Mouse (Mus musculus): ENCODE results near the gene Rffl. TPM values are rescaled to one million over a fixed set of nuclear protein-coding genes. Genes with fewer than 3 reads are reported as not detected.

Rffl gene
- total RNA-seq, 2 experiments from 2014 or later, result 5.6 to 9.7 TPM

GRCm38 (mm10) chr11:82783453-82783852, 87.6 kb downstream of the Rffl start:
- intact Hi-C loops (cut with DNase I), result no loop called here
- no peak for DNase-seq

- no peak for DNase-seq
- intact Hi-C loops (cut with DNase I), result no loop called here
Measured at GRCm38 (mm10) chr11:82782197-82782596, 88.8 kb downstream of the Rffl start.

DNA sequence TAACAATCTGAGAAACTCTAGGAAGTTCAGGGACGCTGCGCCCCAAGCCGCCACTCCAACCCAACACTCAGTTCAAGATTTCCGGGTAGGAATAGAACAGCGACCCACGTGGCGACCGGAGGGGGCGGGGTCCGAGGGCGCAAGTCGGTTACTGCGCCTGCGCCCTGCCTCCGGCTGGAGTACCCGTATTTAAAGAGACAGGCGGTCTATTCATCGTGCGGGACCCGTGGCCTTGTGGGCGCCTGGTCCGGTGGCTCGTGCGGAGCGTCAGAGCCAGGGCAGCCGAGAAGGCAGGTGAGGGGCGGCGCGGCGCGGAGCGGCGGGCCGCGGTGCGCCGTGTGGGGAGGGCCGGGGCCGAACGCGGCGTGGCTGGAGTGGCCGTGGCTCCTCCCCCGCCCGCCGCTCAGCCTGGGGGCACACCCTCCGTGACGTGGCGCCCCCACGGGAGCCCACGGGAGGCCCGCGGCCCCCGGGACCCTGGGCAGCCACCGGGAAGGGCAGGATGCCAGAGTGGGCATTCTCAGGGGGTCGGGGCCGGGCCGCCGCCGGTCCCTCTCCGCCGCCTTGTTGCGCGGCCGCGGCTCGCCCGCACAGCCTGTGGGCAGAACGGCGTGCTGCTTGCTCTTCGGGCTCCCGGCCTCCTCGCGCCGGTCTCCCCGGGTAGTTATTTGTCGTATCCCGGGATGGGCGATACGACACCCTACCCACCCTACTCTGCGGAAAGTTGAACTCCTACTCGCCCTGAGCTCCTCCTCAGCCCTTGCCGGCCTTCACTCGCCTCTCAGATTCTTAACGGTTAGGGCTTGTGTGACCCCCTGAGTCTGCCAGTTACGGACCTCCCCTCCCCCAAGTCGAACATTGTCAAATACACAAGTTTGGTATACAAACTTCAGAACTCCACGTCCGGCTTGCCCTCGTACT, 89.8 kb downstream of the Rffl start, which contains the start of gene Lig3:
Gene Lig3 (plus strand): TSS at position 126 of the 921 bp plus-strand sequence.
- peak; percentile 93 for DNase-seq
- intact Hi-C loops (cut with DNase I), result no loop called here

DNA sequence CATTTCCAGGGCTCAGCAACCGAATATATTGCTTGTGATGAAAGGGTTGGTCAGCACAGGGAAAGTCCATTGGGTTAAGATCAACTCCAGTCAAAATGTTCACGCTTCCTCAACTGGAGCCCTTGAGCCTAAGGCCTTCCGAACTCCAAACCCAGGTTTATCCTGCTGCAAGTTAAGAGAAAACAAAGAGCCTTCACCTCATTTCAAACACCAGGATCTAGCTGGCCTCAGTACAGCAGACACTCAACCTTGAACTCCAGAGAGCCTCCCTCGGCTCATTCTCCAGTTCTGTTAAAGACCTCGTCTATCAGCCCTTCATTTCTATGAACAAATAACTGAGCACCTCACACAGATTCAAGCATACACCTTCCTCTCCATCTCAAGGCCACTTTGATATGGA, 90.9 kb downstream of the Rffl start:
- DNase-seq, result no peak
- intact Hi-C loops (cut with DNase I), result no loop called here

DNA sequence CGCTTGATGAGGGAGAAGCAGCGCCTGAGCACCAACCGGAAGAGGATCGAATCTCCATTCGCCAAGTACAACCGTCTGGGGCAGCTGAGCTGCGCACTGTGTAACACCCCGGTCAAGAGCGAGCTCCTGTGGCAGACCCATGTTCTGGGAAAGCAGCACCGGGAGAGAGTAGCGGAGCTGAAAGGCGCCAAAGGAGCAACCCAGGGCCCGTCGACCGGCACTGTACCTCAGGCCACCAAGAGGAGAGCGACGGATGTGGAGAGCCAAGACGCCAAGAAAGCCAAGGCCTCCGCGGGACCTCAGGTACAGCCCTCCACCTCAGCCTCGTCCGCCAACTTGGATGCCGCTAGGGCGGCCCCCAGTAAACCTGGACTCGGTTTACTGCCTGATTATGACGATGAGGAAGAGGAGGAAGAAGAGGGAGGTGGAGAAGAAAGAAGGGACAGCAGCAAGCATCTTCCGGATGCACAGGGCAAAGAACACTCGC, 106.5 kb downstream of the Rffl start:
- intact Hi-C loops (cut with DNase I), result loop anchor here (5.0 kb wide), 1 partner anchor 108 kb away; the partner anchor contains the start of gene Rffl
- DNase-seq, result no peak

DNA sequence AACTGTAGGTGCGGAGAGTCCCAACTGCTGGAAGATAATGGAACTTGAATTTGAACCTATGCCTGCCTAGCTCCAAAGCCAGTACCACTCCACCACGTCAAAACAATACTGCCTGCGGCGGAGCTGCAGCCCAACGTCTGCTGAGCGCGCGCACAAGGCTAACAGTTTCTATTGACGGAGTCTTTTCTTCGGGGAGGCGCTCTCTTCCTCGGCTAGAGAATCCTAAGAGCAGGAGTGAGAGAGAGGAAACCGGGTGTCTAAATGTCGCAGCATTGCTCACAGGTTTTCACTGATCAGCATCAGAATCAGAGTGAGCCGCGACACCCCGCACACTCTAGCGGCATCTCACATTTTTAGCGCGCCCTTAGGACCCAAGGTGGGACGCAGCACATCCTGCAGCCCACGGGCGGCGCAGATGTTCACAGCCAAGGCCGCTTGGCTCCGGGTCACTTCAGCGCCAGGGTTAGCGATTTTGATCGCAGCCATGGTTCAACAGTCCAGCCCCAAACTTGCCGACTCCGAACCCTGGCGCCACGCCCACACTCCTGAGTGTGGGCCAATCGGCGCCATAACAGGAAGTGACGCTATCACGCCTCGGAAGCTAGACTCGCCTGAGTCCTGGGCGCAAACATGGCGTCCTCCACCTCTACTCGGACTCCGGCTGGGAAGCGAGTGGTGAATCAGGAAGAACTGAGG, 107.1 kb downstream of the Rffl start, which contains the start of the genes Cct6b and Zfp830:
Gene Cct6b (minus strand): TSS at position 580 of the 696 bp plus-strand sequence.
Gene Zfp830 (plus strand): TSS at position 604 of the 696 bp plus-strand sequence.
- intact Hi-C loops (cut with DNase I), result loop anchor here (5.0 kb wide), 1 partner anchor 108 kb away; the partner anchor contains the start of gene Rffl
- DNase-seq, result peak; percentile 88 to 91

- intact Hi-C loops (cut with DNase I), result loop anchor here (5.0 kb wide), 1 partner anchor 109 kb away; the partner anchor contains the start of gene Rffl
- DNase-seq, result no peak
Measured at GRCm38 (mm10) chr11:82763261-82763660, 107.7 kb downstream of the Rffl start.

DNA sequence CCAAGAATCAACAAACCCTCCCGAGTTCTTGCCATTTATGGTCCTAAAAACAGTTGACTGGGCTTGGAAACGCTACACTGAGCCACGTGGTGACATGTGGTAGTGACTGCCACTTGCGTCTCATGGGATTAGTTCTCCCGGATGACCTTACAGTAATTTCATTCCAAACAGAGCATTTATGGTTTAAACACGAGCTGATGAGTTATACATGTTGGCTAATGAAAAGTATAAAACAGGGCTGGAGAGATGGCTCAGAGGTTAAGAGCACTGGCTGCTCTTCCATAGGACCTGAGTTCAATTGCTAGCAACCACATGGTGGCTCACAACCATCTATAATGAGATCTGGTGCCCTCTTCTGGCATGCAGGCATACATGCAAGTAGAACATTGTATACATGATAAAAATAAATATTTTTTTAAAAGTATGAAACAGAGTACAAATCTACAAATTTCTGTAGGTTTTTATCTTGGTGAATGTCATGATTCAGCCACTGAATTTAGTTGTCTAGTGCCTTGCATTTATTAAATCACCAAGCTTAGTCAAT, 108.7 kb downstream of the Rffl start:
- intact Hi-C loops (cut with DNase I), result loop anchor here (5.0 kb wide), 1 partner anchor 110 kb away; the partner anchor contains the start of gene Rffl
- no peak for DNase-seq

DNA sequence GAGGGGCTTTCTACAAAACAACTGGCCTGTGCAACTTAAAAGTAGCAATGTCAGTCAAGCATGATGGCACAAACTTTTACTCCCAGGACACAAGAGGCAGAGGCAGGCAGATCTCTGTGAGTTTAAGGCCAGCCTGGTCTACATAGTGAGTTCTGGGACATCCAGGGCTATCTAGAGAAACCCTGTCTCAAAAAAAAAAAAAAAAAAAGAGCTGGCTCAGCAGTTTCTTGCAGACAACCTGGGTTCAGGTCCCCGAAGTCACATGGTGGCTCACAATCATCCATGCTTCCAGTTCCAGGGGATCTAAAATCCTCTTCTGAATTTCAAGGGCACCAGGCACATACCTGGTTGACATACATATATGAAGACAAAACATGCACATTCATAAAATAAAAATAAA, 115.1 kb downstream of the Rffl start:
- intact Hi-C loops (cut with DNase I), result no loop called here
- no peak for DNase-seq

Other genes with a start within 250 kb of the Rffl start
- under 1 TPM in 1 of 2 experiments, not detected in 1; 0.12 TPM for gene Cct6b, start 106.9 kb downstream of the Rffl start, total RNA-seq (2021)
- 10 to 100 TPM; 12.3 to 17.9 TPM for gene Zfp830, start 106.9 kb downstream of the Rffl start, total RNA-seq (2021)
- 10 to 100 TPM; 17.4 to 19.5 TPM for gene Lig3, start 90.1 kb downstream of the Rffl start, total RNA-seq (2021)
- 1 to 10 TPM; 2.9 to 4.0 TPM for gene Rad51d, start 19.4 kb upstream of the Rffl start, total RNA-seq (2021)
- gene Fndc8, start 20.9 kb upstream of the Rffl start, total RNA-seq (2021), result not detected
- gene Nle1, start 37.2 kb upstream of the Rffl start, total RNA-seq (2021), result 10 to 100 TPM in 1 of 2 experiments, 1 to 10 TPM in 1; 9.1 to 10.5 TPM
- 100 to 1,000 TPM; 158 to 168 TPM for gene Unc45b, start 39.3 kb upstream of the Rffl start, total RNA-seq (2021)
- 10 to 100 TPM; 20.4 to 20.5 TPM for gene Slfn5, start 80.1 kb upstream of the Rffl start, total RNA-seq (2021)
- under 1 TPM; 0.33 to 0.42 TPM for gene Slfn9, start 120.6 kb upstream of the Rffl start, total RNA-seq (2021)
- under 1 TPM; 0.17 to 0.18 TPM for gene Slfn8, start 149.6 kb upstream of the Rffl start, total RNA-seq (2021)
- 1 to 10 TPM in 1 of 2 experiments, under 1 TPM in 1; 0.56 to 1.1 TPM for gene Slfn2, start 193.9 kb upstream of the Rffl start, total RNA-seq (2021)
- under 1 TPM in 1 of 2 experiments, not detected in 1; 0.17 TPM for gene Slfn1, start 245.6 kb upstream of the Rffl start, total RNA-seq (2021)

All from gastrocnemius, postnatal 36 days (tissue).